Mouse (Mus musculus): ENCODE results near the gene Ank3.
"Not testable (repeated sequence)": the region's sequence is repeated elsewhere in the genome, so short reads cannot be mapped to it uniquely, and the experiment has no call there.

Ank3 gene

DNA sequence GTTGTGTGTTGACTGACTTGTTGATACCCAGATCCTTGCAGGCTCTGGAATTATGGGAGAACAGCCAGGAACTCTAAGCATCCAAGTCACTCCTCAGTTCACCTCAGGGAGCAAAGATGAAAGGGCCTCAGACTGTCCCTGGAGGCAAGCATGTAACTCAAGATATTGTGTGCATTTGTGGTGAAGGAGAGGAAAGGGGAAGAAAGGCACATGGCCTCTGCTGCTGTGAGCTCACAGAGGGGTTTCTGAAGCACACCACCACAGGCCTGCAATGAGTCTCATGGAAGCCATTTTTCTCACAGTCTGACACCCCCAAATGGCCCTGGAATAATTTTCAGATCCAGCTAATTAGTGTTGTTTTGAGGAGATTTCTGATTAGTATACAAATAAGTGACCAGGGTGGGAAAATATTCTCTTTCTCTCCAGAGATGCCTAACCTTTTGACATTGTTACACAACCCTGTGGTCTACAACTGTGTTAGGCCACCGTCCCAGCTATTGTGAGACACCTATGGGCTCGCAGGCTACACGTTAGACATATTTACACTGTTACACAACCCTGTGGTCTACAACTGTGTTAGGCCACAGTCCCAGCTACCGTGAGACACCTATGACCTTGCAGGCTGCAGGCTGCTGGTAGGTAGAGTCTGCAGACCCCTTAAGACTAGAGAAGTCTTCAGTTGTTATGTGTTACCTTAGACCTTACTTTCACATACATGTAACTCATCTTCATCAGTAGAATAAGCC, 485.5 kb downstream of the Ank3 start:
- no peak for DNase-seq (ENCODE audit: low read depth in 2 of 2, low spot score in 2 of 2)

DNA sequence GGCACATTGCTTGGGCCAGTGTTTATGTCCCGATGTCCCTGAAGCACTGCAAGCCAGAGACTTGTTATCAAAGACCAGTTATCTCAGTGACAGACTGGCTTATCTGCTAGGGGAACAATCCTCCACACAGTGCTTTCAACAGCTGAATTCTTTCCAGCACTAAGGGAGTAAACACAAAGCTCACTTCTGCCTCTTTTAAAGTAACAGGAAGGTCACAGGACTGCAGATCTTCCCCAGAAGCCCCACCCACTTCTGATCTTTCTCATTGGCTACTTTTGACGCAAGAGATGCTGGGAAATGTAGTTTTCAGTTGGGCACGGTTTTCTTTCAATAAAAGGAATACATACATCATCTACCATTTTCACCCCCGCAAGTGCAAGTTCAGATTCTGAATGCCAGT, 489.8 kb downstream of the Ank3 start:
- peak in 1 of 2 experiments; percentile 2 for DNase-seq (ENCODE audit: low read depth in 2 of 2, low spot score in 2 of 2)

DNA sequence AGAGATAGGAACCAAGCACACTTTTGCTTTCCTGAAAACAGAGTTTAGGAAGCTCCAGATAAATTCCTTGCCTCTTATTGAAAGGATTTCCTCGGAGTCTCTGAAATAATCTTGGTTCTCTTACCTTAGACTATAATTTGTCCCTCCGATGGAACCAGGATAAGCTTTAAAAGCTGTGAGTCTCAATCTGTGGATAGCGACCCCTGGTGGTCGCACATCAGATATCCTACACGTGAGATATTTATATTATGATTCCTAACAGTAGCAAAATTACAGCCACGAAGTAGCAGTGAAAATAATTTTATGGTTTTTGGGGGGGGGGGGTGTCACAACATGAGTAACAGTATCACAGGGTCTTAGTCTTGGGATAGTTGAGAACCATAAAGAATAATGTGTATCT, 491.2 kb downstream of the Ank3 start:
- no peak for DNase-seq (ENCODE audit: low read depth in 2 of 2, low spot score in 2 of 2)

DNA sequence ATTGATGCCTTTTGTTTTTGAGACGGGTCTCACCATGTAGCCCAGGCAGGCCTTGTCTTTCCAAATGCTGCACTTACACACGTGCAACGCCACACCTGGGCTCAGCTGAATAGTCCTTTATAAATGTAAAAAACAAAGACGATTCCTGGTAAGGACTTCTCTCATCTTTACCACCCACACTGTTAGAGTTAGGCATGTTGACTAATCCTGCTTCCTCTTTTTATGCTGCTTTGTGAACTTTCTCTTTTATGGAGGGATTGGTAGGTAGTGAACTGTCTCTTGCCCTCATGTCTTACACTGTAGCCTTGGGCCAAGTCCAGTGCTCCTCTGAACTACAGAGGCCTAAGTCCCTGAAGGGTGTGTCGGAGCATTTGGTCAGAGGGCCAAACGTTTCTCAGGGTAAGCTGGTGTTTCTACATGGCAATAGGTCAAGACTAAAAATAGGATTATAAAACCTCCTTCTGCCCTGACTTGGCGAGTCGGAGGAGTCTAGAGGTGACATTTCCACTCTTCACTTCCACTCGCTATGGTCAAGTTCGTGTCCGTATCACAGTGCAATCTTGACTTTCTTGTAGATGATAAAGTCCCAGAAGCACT, 491.9 kb downstream of the Ank3 start:
- no peak for DNase-seq (ENCODE audit: low read depth in 2 of 2, low spot score in 2 of 2)

DNA sequence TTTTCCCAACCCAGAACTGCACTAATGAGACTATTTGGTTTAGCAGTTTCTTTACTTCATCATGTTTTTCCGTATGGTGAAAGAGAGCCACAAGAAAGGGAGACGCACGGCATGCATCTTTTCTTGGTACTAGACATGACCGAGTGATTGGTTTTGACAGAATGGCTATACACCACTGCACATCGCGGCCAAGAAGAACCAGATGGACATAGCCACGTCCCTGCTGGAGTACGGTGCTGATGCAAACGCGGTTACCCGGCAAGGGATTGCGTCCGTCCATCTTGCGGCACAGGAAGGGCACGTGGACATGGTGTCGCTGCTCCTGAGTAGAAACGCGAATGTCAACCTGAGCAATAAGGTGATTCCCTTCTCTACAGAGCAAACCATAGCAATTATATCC, 493.6 kb downstream of the Ank3 start:
- no peak for DNase-seq (ENCODE audit: low read depth in 2 of 2, low spot score in 2 of 2)

DNA sequence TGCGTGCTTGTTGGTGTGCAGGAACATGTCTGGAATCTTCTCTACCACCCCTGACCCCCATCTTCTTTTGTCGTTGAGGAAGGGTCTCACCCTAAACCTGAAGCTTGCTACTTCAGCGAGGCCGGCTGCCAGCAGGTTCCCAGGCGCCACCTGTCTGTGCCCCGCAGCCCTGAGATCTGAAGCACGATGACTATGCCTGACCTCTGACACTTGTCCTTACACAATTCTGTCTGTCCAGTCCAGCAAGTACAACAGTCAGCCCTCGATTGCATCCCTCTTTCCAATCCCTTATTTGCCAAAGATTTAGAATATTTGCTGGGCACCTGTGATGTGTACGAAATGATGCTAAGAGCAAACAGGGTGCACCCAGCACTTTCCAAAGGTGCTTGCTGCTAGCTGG, 497.0 kb downstream of the Ank3 start:
- DNase-seq (ENCODE audit: low read depth in 2 of 2, low spot score in 2 of 2), result no peak

DNA sequence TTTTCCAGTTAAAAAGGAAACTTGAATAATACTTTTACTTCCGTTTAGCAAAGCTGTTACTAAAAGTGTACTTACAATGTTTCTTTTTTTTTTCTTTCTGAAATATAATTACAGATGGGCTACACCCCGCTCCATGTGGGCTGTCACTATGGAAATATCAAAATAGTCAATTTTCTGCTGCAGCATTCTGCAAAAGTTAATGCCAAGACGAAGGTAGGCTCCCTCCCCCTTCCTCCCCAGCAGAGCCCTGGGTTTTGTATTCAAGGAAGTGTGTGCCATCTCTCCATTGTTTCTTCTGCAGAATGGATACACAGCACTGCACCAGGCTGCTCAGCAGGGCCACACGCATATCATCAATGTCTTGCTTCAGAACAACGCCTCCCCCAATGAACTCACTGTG, 499.4 kb downstream of the Ank3 start:
- no peak for DNase-seq (ENCODE audit: low read depth in 2 of 2, low spot score in 2 of 2)

DNA sequence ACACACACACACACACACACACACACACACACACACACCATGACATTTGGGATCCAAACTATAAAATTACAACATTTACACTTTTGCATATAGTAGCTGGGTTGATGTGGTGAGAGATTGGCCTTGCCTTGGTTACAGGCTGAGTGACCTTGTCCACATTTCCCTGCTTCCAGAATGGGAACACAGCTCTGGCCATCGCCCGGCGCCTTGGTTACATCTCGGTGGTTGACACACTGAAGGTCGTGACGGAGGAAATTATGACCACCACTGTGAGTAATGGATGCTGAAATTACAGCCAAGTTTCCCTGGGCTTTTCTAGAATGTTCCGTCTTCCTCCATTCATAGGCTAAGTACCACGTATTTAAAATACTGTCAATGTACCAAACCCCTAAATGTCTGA, 500.2 kb downstream of the Ank3 start:
- DNase-seq (ENCODE audit: low read depth in 2 of 2, low spot score in 2 of 2), result no peak

DNA sequence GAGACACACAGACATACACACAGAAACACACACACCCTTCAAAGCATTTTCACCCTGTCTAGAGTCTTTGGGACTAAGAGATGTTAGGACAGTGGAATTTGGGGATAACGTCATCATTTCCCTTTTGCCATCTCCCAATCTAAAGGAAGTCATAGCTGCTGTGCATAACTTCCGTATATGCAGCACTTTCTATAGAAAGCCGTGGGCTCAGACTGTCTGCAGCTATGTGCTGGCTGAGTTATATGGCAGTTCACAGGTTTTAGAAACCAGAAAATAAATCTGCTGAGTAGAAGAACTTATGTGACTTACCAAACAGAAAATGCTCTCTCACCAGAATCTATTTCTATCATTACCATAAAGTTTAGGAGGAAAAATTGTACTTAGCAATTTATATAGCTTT, 501.2 kb downstream of the Ank3 start:
- DNase-seq (ENCODE audit: low read depth in 2 of 2, low spot score in 2 of 2), result no peak

DNA sequence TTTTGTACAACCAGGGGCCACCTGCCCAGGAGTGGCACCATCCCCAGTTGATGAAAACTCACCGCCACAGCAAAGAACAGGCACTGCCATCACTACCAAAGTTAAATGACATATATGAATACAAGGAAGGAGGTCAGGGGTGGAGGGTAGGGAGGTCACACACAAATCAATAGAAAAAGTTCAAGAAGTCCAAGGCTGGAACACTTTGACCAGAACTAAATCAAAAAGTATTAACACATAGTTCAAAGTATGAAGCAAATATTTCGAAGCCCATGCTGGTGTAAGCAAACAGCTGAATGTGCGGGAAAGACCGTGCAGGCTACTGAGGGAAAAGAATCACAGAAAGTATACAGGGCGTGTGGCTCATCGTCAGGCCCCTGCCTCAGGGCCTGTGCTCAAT, 503.5 kb downstream of the Ank3 start:
- no peak for DNase-seq (ENCODE audit: low read depth in 2 of 2, low spot score in 2 of 2)

DNA sequence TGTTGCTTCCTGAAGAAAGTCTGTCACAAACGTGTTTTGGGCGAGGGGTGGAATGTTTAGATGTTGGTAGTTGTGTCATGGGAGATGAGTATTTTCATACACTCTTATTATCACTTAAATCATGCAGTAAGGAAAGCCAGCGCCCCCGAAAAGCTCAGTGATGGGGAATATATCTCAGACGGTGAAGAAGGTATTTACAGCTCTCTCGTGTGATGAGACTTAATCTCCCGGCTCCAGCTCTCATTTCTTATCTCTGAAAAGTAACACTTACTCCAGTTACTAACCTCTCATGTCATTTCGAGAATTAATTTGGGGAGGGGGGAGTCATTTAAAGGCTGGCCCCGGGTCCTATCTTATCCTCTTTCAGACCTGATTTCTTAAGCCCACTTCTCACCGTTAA, 505.7 kb downstream of the Ank3 start:
- DNase-seq (ENCODE audit: low read depth in 2 of 2, low spot score in 2 of 2), result no peak

DNA sequence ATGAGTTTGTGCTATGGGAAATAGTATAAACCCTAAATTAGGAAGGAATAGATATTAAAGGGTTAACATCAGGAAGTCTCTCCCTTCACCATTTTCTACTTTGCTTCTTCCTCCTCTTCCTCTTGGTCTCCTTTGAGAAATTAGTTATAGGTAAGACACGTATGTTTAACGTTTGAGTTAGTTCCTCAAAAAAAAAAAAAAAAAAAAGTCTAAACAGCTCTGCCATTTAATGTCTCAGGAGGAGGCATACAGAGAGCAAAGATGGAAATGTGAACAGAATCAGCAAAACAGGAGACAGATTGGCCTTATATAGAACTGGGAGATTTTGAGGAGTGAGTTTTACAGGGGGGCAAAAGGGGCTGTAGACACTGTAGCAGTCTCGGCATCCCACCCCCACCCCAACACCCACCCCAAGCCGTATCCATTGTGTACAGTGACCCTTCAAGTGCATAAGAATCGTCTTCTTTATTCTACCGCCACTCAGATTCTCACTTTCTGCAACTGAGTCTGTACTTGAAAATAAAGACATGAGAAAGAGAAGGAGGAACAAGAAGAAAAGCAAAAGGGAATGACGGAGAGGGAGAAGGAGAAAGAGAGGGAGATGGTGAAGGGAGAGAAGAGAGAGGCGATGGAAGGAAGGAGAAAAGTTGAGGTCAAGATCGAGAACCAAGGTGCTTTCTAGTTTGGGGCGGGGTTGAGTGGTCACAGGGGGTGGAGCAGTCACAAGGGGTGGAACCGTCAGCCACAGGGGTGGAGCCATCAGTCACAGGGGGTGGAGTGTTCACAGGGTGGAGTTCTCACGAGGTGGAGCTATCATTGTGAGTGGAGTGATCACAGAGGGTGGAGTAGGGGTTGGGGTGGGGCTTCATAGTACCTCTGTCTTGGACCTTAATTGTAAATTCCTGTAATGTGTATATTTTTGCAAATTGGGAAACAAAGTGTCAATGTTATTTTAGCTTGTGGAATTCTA, 509.5 kb downstream of the Ank3 start:
- DNase-seq (ENCODE audit: low read depth in 2 of 2, low spot score in 2 of 2), result no peak

DNA sequence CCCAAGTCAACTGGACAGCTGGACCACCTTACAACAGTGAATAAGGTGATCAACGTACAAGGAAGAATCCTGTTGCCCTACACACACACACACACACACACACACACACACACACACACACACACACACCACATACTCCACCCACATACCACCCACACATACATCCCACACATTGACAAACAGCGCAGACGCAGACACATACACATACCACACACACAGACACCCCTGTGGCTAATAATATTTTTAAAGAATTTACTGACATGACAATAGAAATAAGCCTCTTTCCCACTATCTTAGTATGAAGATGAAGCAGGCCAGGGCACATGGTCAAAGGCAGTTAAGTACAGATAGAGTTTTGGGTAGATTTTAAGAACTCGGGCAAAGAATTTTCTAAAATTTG, 511.3 kb downstream of the Ank3 start:
- no peak for DNase-seq (ENCODE audit: low read depth in 2 of 2, low spot score in 2 of 2)

DNA sequence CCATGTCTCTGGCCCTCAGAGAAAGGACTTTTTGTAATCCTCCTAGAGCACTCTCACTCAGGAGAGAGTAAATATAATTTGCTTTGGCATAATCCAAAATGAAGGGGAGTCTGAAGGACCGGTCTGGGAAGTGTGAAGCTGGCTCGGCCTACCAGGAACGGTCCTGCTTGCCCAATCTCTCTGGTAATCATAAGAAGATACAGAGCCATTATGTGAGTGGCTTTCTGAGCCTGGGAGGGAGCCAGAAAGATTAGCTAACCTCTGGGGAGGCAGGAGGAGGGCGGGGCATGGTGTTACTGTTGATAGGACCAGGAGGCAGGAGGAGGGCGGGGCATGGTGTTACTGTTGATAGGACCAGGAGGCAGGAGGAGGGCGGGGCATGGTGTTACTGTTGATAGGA, 511.7 kb downstream of the Ank3 start:
- not testable (repeated sequence) for DNase-seq (ENCODE audit: low read depth in 2 of 2, low spot score in 2 of 2)

DNA sequence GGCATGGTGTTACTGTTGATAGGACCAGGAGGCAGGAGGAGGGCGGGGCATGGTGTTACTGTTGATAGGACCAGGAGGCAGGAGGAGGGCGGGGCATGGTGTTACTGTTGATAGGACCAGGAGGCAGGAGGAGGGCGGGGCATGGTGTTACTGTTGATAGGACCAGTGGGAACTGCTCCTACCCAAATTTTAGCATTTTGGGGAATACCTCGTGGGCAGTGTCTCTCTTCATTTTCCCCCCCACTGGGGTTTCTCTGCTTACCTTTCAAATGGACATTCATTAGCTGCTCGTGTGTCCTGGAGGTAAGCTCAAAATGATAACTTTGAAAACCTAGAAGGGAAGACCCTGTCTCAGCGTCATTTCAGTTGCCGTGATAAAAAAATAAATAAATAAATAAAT, 512.2 kb downstream of the Ank3 start:
- DNase-seq (ENCODE audit: low read depth in 2 of 2, low spot score in 2 of 2), result not testable (repeated sequence)

DNA sequence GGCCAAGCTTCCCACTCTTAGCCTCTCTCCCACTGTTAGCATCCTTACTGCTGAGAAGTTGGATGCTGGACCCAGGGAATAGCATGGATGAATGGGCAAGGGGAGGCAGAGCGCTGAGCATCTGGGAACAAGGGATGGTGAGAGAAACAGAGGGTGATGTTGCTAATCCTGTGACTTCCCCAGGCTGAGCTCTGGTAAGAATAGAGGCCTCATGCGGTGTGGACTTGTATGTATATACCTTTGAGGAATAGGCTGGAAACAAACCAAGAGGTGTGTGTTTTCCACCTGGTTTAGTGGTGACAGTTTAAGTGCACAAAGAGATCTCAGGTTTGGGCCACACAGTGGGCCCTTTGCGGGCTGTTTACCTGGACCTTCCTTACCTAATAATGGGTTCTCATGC, 517.0 kb downstream of the Ank3 start:
- no peak for DNase-seq (ENCODE audit: low read depth in 2 of 2, low spot score in 2 of 2)

DNA sequence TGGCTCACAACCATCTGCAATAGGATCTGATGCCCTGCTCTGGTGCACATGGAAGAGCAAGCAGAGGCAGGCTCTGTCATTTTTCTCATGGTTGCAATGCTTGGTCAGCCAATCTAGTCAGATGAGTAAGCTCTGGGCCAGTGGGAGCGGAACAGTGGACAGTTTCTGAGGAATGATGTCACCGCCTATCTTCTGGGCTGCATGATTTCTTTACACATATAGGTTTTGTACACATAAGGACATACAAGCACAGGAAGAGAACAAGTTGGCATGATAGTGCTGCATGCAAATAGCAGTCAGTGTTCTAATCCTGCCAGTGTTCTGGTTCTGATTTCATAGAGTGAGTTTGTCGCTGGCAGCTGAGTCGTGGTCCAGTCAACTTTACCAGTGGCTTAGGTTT, 517.6 kb downstream of the Ank3 start:
- no peak for DNase-seq (ENCODE audit: low read depth in 2 of 2, low spot score in 2 of 2)

DNA sequence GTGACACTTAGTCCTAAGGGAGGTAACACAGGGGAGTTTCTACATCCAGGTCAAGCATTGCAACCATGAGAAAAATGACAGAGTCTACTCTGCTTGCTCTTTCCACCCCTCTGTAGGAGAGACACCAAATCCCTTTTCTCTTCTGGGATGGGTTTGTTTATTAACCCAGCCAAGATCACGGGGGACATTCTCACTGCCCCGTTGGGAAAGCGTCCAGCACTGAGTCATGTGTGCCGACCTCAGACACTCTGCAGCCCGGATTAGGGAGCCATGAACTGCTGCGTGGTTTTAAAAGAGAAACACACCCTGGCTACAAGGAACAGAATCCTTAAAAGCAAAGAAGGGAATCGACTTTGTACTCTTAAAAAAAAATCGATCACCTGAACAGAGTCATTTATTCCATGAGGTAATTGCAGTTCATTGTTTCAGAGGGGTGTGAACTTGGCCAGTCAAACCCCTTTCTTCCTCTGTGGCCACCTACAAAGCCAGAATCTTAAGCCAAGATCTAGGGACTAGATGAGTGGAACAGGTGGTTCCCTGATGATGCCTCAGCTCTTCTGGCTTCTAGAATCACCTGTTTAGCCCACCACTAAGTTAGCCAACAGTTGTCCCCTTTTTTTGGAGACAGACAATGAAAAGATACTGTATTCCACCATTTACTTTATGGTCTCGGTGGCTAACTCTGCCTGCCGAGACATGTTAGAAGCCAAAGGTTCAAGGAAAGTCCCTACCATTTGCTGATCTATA, 518.3 kb downstream of the Ank3 start:
- no peak for DNase-seq (ENCODE audit: low read depth in 2 of 2, low spot score in 2 of 2)

DNA sequence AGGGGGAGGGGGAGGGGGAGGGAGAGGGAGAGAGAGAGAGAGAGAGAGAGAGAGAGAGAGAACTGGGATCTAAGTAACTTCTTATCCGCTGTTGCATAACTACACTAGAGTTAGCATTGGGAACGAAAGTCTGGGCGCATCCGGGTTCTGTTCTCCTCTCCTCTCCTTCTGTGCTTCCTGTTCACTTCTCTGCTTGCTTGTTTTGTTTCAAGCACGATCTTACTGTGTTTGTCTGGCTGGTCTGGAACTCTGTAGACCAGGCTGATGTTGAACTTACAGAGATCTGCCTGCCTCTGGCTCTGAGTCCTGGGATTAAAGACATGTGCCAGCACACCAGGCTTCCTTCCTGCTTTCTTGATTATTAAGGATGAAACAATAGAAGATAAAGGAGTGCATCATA, 519.1 kb downstream of the Ank3 start:
- DNase-seq (ENCODE audit: low read depth in 2 of 2, low spot score in 2 of 2), result no peak

DNA sequence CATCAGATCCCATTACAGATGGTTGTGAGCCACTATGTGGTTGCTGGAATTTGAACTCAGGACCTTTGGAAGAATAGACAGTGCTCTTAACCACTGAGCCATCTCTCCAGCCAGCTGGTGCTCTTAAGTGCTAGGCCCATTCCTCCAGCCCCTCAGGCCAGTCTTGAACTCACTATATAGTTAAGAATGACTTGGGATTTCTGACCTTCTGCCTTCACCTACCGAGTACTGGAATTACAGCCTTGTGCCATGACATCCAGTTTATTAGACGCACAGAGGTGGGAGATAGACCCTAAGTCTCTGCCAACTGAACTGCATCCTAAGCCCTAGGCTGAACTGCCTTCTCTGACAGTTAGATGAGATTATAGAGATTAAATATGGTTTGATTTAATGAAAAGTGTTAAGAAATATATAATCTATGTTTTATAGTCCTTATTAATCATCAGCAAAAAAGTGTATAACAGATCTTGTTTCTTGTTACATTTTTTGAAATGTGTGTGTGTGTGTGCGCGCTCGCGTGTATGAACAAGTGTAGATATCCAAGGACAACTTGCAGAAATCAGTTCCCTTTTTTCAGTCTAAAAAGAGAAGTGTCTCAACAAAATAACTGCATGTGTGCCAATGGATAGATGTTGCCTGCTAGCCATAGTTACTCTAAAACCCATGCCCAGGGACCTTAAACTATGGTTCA, 520.0 kb downstream of the Ank3 start:
- DNase-seq (ENCODE audit: low read depth in 2 of 2, low spot score in 2 of 2), result no peak

DNA sequence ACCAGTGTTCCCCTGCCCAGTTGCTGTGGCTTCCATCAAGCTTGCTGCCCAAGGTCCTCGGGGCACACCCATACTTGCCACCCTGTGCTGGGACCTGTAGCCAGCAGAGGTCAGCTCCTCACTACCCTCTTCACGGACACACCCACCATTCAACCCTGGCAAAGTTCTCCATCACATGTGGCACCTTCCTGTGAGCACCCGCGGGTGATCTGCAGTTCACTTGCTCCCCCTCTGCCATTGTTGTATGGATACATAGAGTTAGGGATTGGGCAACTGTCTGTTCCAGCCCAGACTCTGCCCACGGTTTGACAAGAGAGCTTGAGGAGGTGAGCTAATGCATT, 520.5 kb downstream of the Ank3 start:
- no peak for DNase-seq (ENCODE audit: low read depth in 2 of 2, low spot score in 2 of 2)

Measured in CD8-positive naive resting alpha-beta T cell, adult 2 months (primary cell).